Mouse (Mus musculus) spleen, adult 2 months (tissue): ENCODE measurements at regions not wholly inside any gene's neighbourhood (a gene's known extent, or its start where the extent isn't known, plus 50 kb on each side); places are given as distances from the start of the nearest gene placed in this dataset.

ENCODE experiments used
- DNase-seq, 2 experiments: peaks; one replicate each; pipeline versions ENCODE4 v3.0.0 to v3.0.0-alpha.2; 2012 to 2021; ENCODE audit warnings: low spot score in 2 of 2, low read depth in 1 of 2
- H3K27ac ChIP-seq: fragments of 200-500 bp; 2 replicates; pipeline ENCODE4 v1.5.1; 2012; ENCODE audit warnings: low read length, inconsistent platforms; ENCODE audit not compliant: insufficient read depth
- H3K27me3 ChIP-seq: fragments of 200-500 bp; 2 replicates; pipeline ENCODE4 v1.6.1; 2012; ENCODE audit warnings: mild to moderate bottlenecking, moderate library complexity, low read length, inconsistent platforms; ENCODE audit not compliant: control insufficient read depth, insufficient read depth
- H3K36me3 ChIP-seq: fragments of 200-500 bp; 2 replicates; pipeline ENCODE4 v1.6.1; 2012; ENCODE audit warnings: mild to moderate bottlenecking, low read length, inconsistent platforms; ENCODE audit not compliant: control insufficient read depth, insufficient read depth
- H3K4me1 ChIP-seq: fragments of 200-500 bp; 2 replicates; pipeline ENCODE4 v1.6.1; 2011; ENCODE audit warnings: inconsistent platforms; ENCODE audit not compliant: control insufficient read depth, insufficient read depth, insufficient read length
- H3K4me3 ChIP-seq: fragments of 200-500 bp; 2 replicates; pipeline ENCODE4 v1.5.1; 2011; ENCODE audit warnings: mild to moderate bottlenecking, inconsistent platforms; ENCODE audit not compliant: insufficient read depth, insufficient read length; ENCODE audit errors: extremely low read depth
- CTCF ChIP-seq: fragments of 200-500 bp; IDR thresholded peaks from 2 replicates; pipeline ENCODE4 v1.5.1; 2011; ENCODE audit warnings: mild to moderate bottlenecking, inconsistent platforms; ENCODE audit not compliant: insufficient read depth, insufficient read length, insufficient replicate concordance; ENCODE audit errors: extremely low read depth
- POLR2A ChIP-seq: fragments of 200-500 bp; IDR thresholded peaks from 2 replicates; pipeline ENCODE4 v1.6.1; 2011; ENCODE audit warnings: low read depth, low read length, inconsistent platforms
- WGBS: fragments of 180-500 bp; shearing (Covaris S2); methylation state at CpG from one replicate; pipeline ENCODE4 v1.1.7; 2018; 5-methylcytosine and 5-hydroxymethylcytosine counted together

GRCm38 (mm10) chr15:36906789-36907188 is 100.8 kb downstream of the Zfp706 start:
- peaks cover 9% of the 10 kb centered on the region; the same call in 1 of the 2 replicates for H3K4me1 ChIP-seq
- no peak for TF ChIP-seq POLR2A
- WGBS = 79% methylated on average over 5 of the region's 5 CpGs
- DNase-seq = no peak
- no peaks in the 10 kb centered on the region for H3K27me3 ChIP-seq
- no peaks in the 10 kb centered on the region for H3K36me3 ChIP-seq
- H3K27ac ChIP-seq = no peak overlapping the region
- H3K4me3 ChIP-seq = no peak overlapping the region

GRCm38 (mm10) chr15:36906052-36906451 is 101.5 kb downstream of the Zfp706 start:
- no peak for TF ChIP-seq CTCF
- TF ChIP-seq POLR2A = no peak
- Histone ChIP-seq H3K4me1 (peaks cover 15% of the 10 kb centered on the region; the same call in 1 of the 2 replicates), H3K4me3 (no peak overlapping the region), H3K27me3 (no peaks in the 10 kb centered on the region), H3K27ac (no peak overlapping the region), H3K36me3 (no peaks in the 10 kb centered on the region)
- 39% methylated on average over 3 of the region's 3 CpGs for WGBS
- no peak for DNase-seq

GRCm38 (mm10) chr15:36903922-36904321 is 103.7 kb downstream of the Zfp706 start:
- TF ChIP-seq CTCF = no peak
- no peak for TF ChIP-seq POLR2A
- no peak overlapping the region for H3K27ac ChIP-seq
- no peaks in the 10 kb centered on the region for H3K36me3 ChIP-seq
- no peak overlapping the region for H3K4me3 ChIP-seq
- H3K4me1 ChIP-seq = peaks cover 15% of the 10 kb centered on the region; the same call in 1 of the 2 replicates
- no peak for DNase-seq
- WGBS = 74% methylated on average over 5 of the region's 5 CpGs
- no peaks in the 10 kb centered on the region for H3K27me3 ChIP-seq

GRCm38 (mm10) chr15:36903309-36903708 is 104.3 kb downstream of the Zfp706 start:
- no peak overlapping the region for H3K4me3 ChIP-seq
- DNase-seq = no peak
- 24% methylated on average over 4 of the region's 4 CpGs for WGBS
- H3K27me3 ChIP-seq = no peaks in the 10 kb centered on the region
- H3K36me3 ChIP-seq = no peaks in the 10 kb centered on the region
- H3K27ac ChIP-seq = no peak overlapping the region
- no peak for TF ChIP-seq POLR2A
- no peak for TF ChIP-seq CTCF
- peaks cover 15% of the 10 kb centered on the region; the same call in 1 of the 2 replicates for H3K4me1 ChIP-seq

GRCm38 (mm10) chr15:36901830-36902285 is 105.7 kb downstream of the Zfp706 start:
- Histone ChIP-seq H3K27ac (no peak overlapping the region), H3K4me3 (no peak overlapping the region), H3K4me1 (peaks cover 15% of the 10 kb centered on the region; the same call in 1 of the 2 replicates), H3K27me3 (no peaks in the 10 kb centered on the region), H3K36me3 (no peaks in the 10 kb centered on the region)
- peak in 1 of 2 experiments; percentile 12 for DNase-seq
- WGBS = 19% methylated on average over 7 of the region's 7 CpGs
- TF ChIP-seq CTCF = no peak
- no peak for TF ChIP-seq POLR2A

DNA sequence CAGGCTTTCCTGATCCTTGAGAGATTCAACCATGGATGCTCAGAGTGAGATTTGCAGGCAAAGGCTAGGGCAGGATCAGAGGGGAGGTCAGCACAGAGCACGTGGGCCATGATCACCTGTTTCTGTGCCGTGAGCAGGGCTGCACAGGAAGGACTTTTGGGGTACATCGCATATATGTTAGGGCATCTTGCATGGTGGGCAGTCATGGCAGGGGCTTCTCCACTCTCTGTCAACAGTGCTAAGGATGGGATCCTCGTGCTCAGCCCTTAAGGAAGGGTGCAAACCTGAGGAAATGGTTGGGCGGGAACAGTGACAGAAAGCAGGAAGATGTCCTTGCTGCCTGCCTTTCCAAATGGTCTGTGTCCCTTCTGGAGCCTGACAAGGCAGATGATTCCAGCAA is 106.2 kb downstream of the Zfp706 start:
- H3K27ac ChIP-seq = no peak overlapping the region
- H3K36me3 ChIP-seq = no peaks in the 10 kb centered on the region
- DNase-seq = no peak
- H3K27me3 ChIP-seq = no peaks in the 10 kb centered on the region
- no peak overlapping the region for H3K4me3 ChIP-seq
- 67% methylated on average over 5 of the region's 5 CpGs for WGBS
- peaks cover 15% of the 10 kb centered on the region; the same call in 1 of the 2 replicates for H3K4me1 ChIP-seq
- TF ChIP-seq POLR2A = no peak

- Histone ChIP-seq H3K27me3 (no peaks in the 10 kb centered on the region), H3K4me1 (peaks cover 15% of the 10 kb centered on the region; the same call in 1 of the 2 replicates), H3K36me3 (no peaks in the 10 kb centered on the region), H3K27ac (no peak overlapping the region), H3K4me3 (no peak overlapping the region)
- DNase-seq = no peak
- WGBS = 67% methylated on average over 2 of the region's 2 CpGs
- no peak for TF ChIP-seq CTCF
- TF ChIP-seq POLR2A = no peak
Measured at GRCm38 (mm10) chr15:36900940-36901339, 106.6 kb downstream of the Zfp706 start.
